9 mouse cellular contexts compared by ENCODE assay signal in the genomic region with DNA sequence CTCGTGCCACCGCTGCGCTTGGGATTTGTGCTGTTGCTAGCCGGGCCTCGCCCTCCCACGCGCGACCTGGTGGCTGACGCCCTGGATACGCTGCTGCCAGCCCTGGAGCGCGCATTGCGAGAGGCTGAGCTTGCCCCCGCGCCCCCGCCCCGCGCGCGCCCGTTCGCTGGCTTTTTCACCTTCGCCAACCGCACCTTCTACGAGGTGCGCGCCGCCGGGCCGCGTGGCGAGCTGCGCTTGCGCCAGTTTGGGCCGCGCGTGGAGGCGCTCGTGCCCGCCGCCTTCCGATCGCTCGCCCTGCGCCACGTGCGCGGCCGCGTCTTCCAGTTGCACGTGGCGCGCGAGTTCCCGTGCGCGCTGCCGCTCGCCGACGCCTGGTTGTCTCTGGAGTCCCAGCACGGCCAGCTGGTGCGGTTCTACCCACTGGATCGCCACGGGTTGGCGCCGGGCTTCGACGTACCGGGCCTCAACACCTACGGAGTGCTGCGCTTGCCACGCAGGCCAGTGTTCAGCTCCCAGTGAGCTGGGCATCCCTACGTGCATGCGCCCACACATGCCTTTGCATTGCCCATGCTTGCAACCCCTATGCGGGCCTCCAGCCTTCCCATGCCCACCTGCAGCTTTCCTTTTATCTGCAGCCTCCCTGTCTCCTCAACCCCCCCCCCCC. TPM values are rescaled to one million over a fixed set of nuclear protein-coding genes. Genes with fewer than 3 reads are reported as not detected.
DNase-seq lines count a peak whose midpoint lies in the region; ATAC-seq and TF ChIP-seq lines count a peak whose summit lies in the region.
"Had no signal": no experiment of that assay in that cellular context is flagged by ENCODE, and none has a peak within 500 bp of the region (broad histone marks: within the 10 kb centered on the region; RNA-seq: fewer than 3 reads in every experiment).

No protein-coding gene starts in this region.

- H3K4me1 ChIP-seq in heart, embryonic 12.5 days (replicated peaks): peaks cover 20% of the 10 kb centered on the region
- peaks cover 4% of the 10 kb centered on the region; the same call in 1 of the 2 replicates for H3K4me1 ChIP-seq in embryonic facial prominence, embryonic 14.5 days (ENCODE audit: control insufficient read depth, insufficient read depth, low read length)
- peaks cover 4% of the 10 kb centered on the region; the same call in 1 of the 2 replicates for H3K4me1 ChIP-seq in limb, embryonic 14.5 days (ENCODE audit: control insufficient read depth, insufficient read depth, low read length)

- TF ChIP-seq POLR2A in limb, embryonic 14.5 days (IDR thresholded peaks at IDR 0.05; ENCODE audit: borderline replicate concordance, extremely low read depth, insufficient read depth, insufficient read length): no peak

- peaks cover 52% of the 10 kb centered on the region for H3K27me3 ChIP-seq in heart, embryonic 12.5 days (replicated peaks)
- H3K27me3 ChIP-seq in embryonic facial prominence, embryonic 14.5 days (replicated peaks; ENCODE audit: control insufficient read depth, insufficient read depth, low read length): peaks cover 22% of the 10 kb centered on the region
- H3K27me3 ChIP-seq in limb, embryonic 14.5 days (ENCODE audit: control insufficient read depth, insufficient read depth, low read length): peaks cover 29% of the 10 kb centered on the region

- H3K9me3 ChIP-seq in heart, embryonic 12.5 days (replicated peaks): no peaks in the 10 kb centered on the region
- H3K9me3 ChIP-seq in embryonic facial prominence, embryonic 14.5 days (ENCODE audit: control insufficient read depth, low read length): no peaks in the 10 kb centered on the region
- 0 out of 2 replicates have a peak, but pooled peaks cover 3% of the 10 kb centered on the region for H3K9me3 ChIP-seq in limb, embryonic 14.5 days (ENCODE audit: control insufficient read depth, low read length)

- H3K9ac ChIP-seq in heart, embryonic 12.5 days: peak overlapping the region; percentile 68
- peak overlapping the region; percentile 73 for H3K9ac ChIP-seq in embryonic facial prominence, embryonic 14.5 days (ENCODE audit: low read depth, low read length)
- peak overlapping the region; percentile 58 for H3K9ac ChIP-seq in limb, embryonic 14.5 days (ENCODE audit: low read depth, low read length, severe bottlenecking)

- peak overlapping the region; percentile 54 for H3K4me3 ChIP-seq in heart, embryonic 12.5 days
- H3K4me3 ChIP-seq in embryonic facial prominence, embryonic 14.5 days (ENCODE audit: low read depth, low read length): peak overlapping the region; percentile 55
- H3K4me3 ChIP-seq in limb, embryonic 14.5 days (replicated peaks; ENCODE audit: low read length): peak overlapping the region; percentile 53
- H3K4me3 ChIP-seq: myocyte had no signal

- peak overlapping the region; percentile 86 for H3K4me2 ChIP-seq in heart, embryonic 12.5 days
- H3K4me2 ChIP-seq in embryonic facial prominence, embryonic 14.5 days (ENCODE audit: low read depth, low read length): peak overlapping the region; percentile 94
- peak overlapping the region; percentile 91 for H3K4me2 ChIP-seq in limb, embryonic 14.5 days (replicated peaks; ENCODE audit: low read depth, low read length, severe bottlenecking)

- peak; percentile 43; the same call in 1 of the 2 replicates for ATAC-seq in heart, embryonic 12.5 days (ENCODE audit: insufficient number of reproducible peaks, low FRiP score)
- peak; percentile 47 for ATAC-seq in embryonic facial prominence, embryonic 14.5 days (ENCODE audit: low read depth)
- peak; percentile 60; the same call in 1 of the 2 replicates for ATAC-seq in limb, embryonic 14.5 days (ENCODE audit: low FRiP score, low read depth)

- WGBS in heart, embryonic 12.5 days: 4% methylated on average over 75 of the region's 76 CpGs
- 3% methylated on average over 16 of the region's 76 CpGs for WGBS in embryonic facial prominence, embryonic 14.5 days
- WGBS in limb, embryonic 14.5 days: 3% methylated on average over 49 of the region's 76 CpGs

- H3K27ac ChIP-seq in heart, embryonic 12.5 days (ENCODE audit: poor library complexity, severe bottlenecking): no peak overlapping the region
- H3K27ac ChIP-seq in embryonic facial prominence, embryonic 14.5 days (replicated peaks; ENCODE audit: low read depth, low read length): no peak overlapping the region
- H3K27ac ChIP-seq in limb, embryonic 14.5 days (replicated peaks; ENCODE audit: low read depth, low read length): no peak overlapping the region

- no peaks in the 10 kb centered on the region for H3K36me3 ChIP-seq in heart, embryonic 12.5 days
- H3K36me3 ChIP-seq in embryonic facial prominence, embryonic 14.5 days (ENCODE audit: control insufficient read depth, insufficient read depth, low read length): no peaks in the 10 kb centered on the region
- H3K36me3 ChIP-seq in limb, embryonic 14.5 days (ENCODE audit: control insufficient read depth, insufficient read depth, low read length): no peaks in the 10 kb centered on the region

- no peak for DNase-seq in heart, adult 11 months
- DNase-seq in T-cell, adult 2 months (ENCODE audit: low spot score): peak; percentile 5
- peak; percentile 81 for DNase-seq in embryonic facial prominence, embryonic 14.5 days (ENCODE audit: low spot score)
- peak; percentile 20 for DNase-seq in induced T-regulatory cell, adult 2 months (ENCODE audit: low read depth)
- DNase-seq in limb, embryonic 14.5 days (ENCODE audit: low spot score): peak; percentile 68
- peak; percentile 69 for DNase-seq in retina, postnatal 7 days (ENCODE audit: low read depth, low spot score)
- DNase-seq in urinary bladder, adult 18-20 months (ENCODE audit: low spot score in 2 of 2): no peak

RNA-seq across cellular contexts. Expression of gene Lactbl1, which starts 15.3 kb away (rescaled TPM):
- polyA plus RNA-seq in heart, embryonic 12.5 days (2016; fragmentation: Nextera tagmentation; extraction: Ambion mirVana): not detected in 2 replicates
- polyA plus RNA-seq in embryonic facial prominence, embryonic 14.5 days (2014; fragmentation: Nextera tagmentation; extraction: Ambion mirVana): not detected in 2 replicates
- 0.09 and 0.12 TPM in 2 replicates for polyA plus RNA-seq in limb, embryonic 14.5 days (2012; rRNA removed)
- polyA plus RNA-seq in limb, embryonic 14.5 days (2014; fragmentation: Nextera tagmentation; extraction: Ambion mirVana): 0.07 TPM in 1 of 2 replicates, not detected in the other
- polyA plus RNA-seq: myocyte had no signal

RNA-seq across cellular contexts. Expression of gene Tex46, which starts 27.5 kb away (rescaled TPM):
- not detected in 2 replicates for polyA plus RNA-seq in heart, embryonic 12.5 days (2016; fragmentation: Nextera tagmentation; extraction: Ambion mirVana)
- polyA plus RNA-seq in embryonic facial prominence, embryonic 14.5 days (2014; fragmentation: Nextera tagmentation; extraction: Ambion mirVana): not detected in 2 replicates
- not detected in 2 replicates for polyA plus RNA-seq in limb, embryonic 14.5 days (2012; rRNA removed)
- polyA plus RNA-seq in limb, embryonic 14.5 days (2014; fragmentation: Nextera tagmentation; extraction: Ambion mirVana): not detected in 2 replicates
- polyA plus RNA-seq: myocyte had no signal

RNA-seq across cellular contexts. Expression of gene Kdm1a, which starts 35.2 kb away (rescaled TPM):
- polyA plus RNA-seq in heart, embryonic 12.5 days (2016; fragmentation: Nextera tagmentation; extraction: Ambion mirVana): 46.4 and 48.3 TPM in 2 replicates
- polyA plus RNA-seq in embryonic facial prominence, embryonic 14.5 days (2014; fragmentation: Nextera tagmentation; extraction: Ambion mirVana): 48.6 and 54.1 TPM in 2 replicates
- polyA plus RNA-seq in limb, embryonic 14.5 days (2012; rRNA removed): 89.9 and 97.9 TPM in 2 replicates
- 51.9 and 62.8 TPM in 2 replicates for polyA plus RNA-seq in limb, embryonic 14.5 days (2014; fragmentation: Nextera tagmentation; extraction: Ambion mirVana)

Comparison
In these comparisons a context has a peak if more than half of its experiments do, and no peak if none do; other contexts are left out.
1. DNase-seq: peak in T-cell, adult 2 months (single experiment), embryonic facial prominence, embryonic 14.5 days (single experiment), induced T-regulatory cell, adult 2 months (single experiment), limb, embryonic 14.5 days (single experiment) and retina, postnatal 7 days (single experiment); none in heart, adult 11 months (single experiment) and urinary bladder, adult 18-20 months (0 of 2).
2. Peak in every context shown above with its lines, with median percentiles within 50 percentile points of each other: ATAC-seq, H3K4me2 ChIP-seq, H3K4me3 ChIP-seq and H3K9ac ChIP-seq.